Mouse (Mus musculus) CD8-positive naive resting alpha-beta T cell, adult 2 months (primary cell): Measurements from ENCODE around the gene Klhl12.
"Not testable (repeated sequence)": the region's sequence is repeated elsewhere in the genome, so short reads cannot be mapped to it uniquely, and the experiment has no call there.

Experiments used
- DNase-seq, 2 experiments: peaks; one replicate each; pipeline ENCODE4 v3.0.0; 2022; ENCODE audit warnings: low read depth in 2 of 2, low spot score in 2 of 2

The Klhl12 gene

GRCm38 (mm10) chr1:134513876-134514590, 58.7 kb downstream of the Klhl12 start:
- DNase-seq, result no peak

- no peak for DNase-seq
Measured at GRCm38 (mm10) chr1:134515891-134516290, 60.6 kb downstream of the Klhl12 start.

GRCm38 (mm10) chr1:134516491-134517198, 61.3 kb downstream of the Klhl12 start:
- DNase-seq, result no peak

GRCm38 (mm10) chr1:134517841-134518240, 62.5 kb downstream of the Klhl12 start:
- DNase-seq, result not testable (repeated sequence)

GRCm38 (mm10) chr1:134518677-134519076, 63.3 kb downstream of the Klhl12 start:
- peak; percentile 46 to 74 for DNase-seq

- DNase-seq, result not testable (repeated sequence)
Measured at GRCm38 (mm10) chr1:134519201-134519600, 63.9 kb downstream of the Klhl12 start.

GRCm38 (mm10) chr1:134520001-134520721, 64.8 kb downstream of the Klhl12 start:
- DNase-seq, result no peak

GRCm38 (mm10) chr1:134521163-134521562, 65.8 kb downstream of the Klhl12 start:
- no peak for DNase-seq

- no peak for DNase-seq
Measured at GRCm38 (mm10) chr1:134522325-134522724, 67.0 kb downstream of the Klhl12 start.

- DNase-seq, result peak; percentile 34 to 58
Measured at GRCm38 (mm10) chr1:134524424-134524823, 69.1 kb downstream of the Klhl12 start.

GRCm38 (mm10) chr1:134525015-134525414, 69.7 kb downstream of the Klhl12 start:
- DNase-seq, result no peak

GRCm38 (mm10) chr1:134526752-134527151, 71.4 kb downstream of the Klhl12 start:
- DNase-seq, result no peak

GRCm38 (mm10) chr1:134530618-134531017, 75.3 kb downstream of the Klhl12 start:
- DNase-seq, result no peak

- DNase-seq, result not testable (repeated sequence)
Measured at GRCm38 (mm10) chr1:134533710-134534109, 78.4 kb downstream of the Klhl12 start.

- DNase-seq, result no peak
Measured at GRCm38 (mm10) chr1:134535054-134535453, 79.7 kb downstream of the Klhl12 start.

- DNase-seq, result no peak
Measured at GRCm38 (mm10) chr1:134535513-134535912, 80.2 kb downstream of the Klhl12 start.

- no peak for DNase-seq
Measured at GRCm38 (mm10) chr1:134540610-134541009, 85.3 kb downstream of the Klhl12 start.
